Mouse (Mus musculus): Measurements from ENCODE around the gene Serpinb6d. TPM values are rescaled to one million over a fixed set of nuclear protein-coding genes. Genes with fewer than 3 reads are reported as not detected.

Gene Serpinb6d
- not detected in 2 replicates for polyA plus RNA-seq (2014; fragmentation: Nextera tagmentation; extraction: Ambion mirVana)

DNA sequence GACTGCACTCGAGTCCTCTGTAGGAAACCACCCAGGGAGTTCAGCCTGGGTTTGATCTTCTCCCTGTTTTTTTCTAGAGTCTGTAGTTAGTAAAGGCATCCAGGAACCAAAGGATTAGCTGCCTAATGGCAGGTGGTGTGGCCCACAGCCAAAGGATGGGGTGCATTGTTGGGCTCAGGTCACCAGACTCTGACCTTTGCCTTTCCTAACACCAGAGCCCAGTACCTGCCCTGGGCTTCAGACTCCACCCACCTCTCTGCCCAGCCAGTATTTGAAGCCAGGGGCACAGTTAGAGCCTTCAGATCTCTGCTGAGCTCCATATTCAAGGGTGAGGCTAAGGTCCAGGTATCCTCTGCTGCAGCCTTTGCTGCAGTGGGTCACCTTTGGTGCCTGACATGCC, at the start of gene Serpinb6d:
TSS of gene Serpinb6d (plus strand) at position 301 of the 400 bp plus-strand sequence.
- no peak for ATAC-seq (ENCODE audit: insufficient read depth)
- DNase-seq: no peak
- Histone ChIP-seq H3K4me1 (ENCODE audit: insufficient read depth) (no peaks in the 10 kb centered on the region), H3K4me3 (ENCODE audit: low read depth, low read length) (no peak within 1 kb of the TSS), H3K9ac (no peak within 1 kb of the TSS), H3K27ac (ENCODE audit: low read depth) (no peak within 1 kb of the TSS), H3K4me2 (no peak within 1 kb of the TSS), H3K9me3 (ENCODE audit: low read depth, low read length) (no peaks in the 10 kb centered on the region), H3K36me3 (ENCODE audit: insufficient read depth) (no peaks in the 10 kb centered on the region), H3K27me3 (ENCODE audit: insufficient read depth, low read length) (no peaks in the 10 kb centered on the region)
- no peak for TF ChIP-seq CTCF (IDR thresholded peaks at IDR 0.05; ENCODE audit: low read depth)
- WGBS: 59% methylated on average over 1 of the region's 1 CpGs

DNA sequence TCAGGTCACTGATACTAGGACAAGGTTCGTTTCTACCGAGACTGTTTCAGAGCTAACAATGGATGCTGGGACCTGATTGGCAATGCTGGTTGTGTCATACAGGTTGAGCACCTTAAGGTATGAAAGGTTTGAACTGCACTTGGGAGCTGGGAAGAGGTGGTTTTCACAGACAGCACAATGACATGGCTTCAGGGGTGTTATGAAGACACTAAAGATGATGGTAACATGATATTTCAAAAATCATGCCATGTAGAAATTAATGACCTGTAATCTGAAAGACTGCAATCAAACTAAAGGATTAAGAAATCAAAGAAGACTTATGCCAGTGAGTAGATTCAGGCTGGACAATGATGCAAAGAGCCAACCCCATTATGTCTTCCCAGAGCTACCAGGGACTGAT, 38.3 kb upstream of the Serpinb6d start:
- no peak overlapping the region for H3K27ac ChIP-seq (ENCODE audit: low read depth)
- no peak overlapping the region for H3K9ac ChIP-seq
- H3K9me3 ChIP-seq (ENCODE audit: low read depth, low read length): no peaks in the 10 kb centered on the region
- H3K4me3 ChIP-seq (ENCODE audit: low read depth, low read length): no peak overlapping the region
- H3K27me3 ChIP-seq (ENCODE audit: insufficient read depth, low read length): no peaks in the 10 kb centered on the region
- DNase-seq (no peak), ATAC-seq (ENCODE audit: insufficient read depth) (no peak)
- no peaks in the 10 kb centered on the region for H3K4me1 ChIP-seq (ENCODE audit: insufficient read depth)
- TF ChIP-seq CTCF (IDR thresholded peaks at IDR 0.05; ENCODE audit: low read depth): no peak
- H3K36me3 ChIP-seq (ENCODE audit: insufficient read depth): no peaks in the 10 kb centered on the region
- no peak overlapping the region for H3K4me2 ChIP-seq
- WGBS: 91% methylated on average over 2 of the region's 2 CpGs

DNA sequence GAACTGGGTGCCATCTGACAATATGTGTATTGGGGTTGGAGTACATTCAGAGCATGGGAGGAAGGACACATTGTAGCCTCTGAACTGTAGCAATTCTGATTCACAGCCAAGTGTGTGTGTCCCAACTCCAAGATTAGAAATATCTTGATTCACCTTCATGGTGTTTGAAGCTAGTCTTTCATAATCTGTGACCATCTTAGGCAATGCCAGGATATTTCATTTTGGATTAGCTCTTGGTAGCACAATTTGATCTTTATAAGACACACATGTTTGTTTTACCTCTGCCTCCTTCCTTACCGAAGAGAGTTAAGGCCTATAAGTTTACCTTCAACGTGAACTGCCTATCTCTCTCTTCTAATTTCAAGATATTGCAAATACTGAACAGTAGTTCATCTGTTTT, 18.7 kb upstream of the Serpinb6d start:
- no peaks in the 10 kb centered on the region for H3K27me3 ChIP-seq (ENCODE audit: insufficient read depth, low read length)
- no peaks in the 10 kb centered on the region for H3K9me3 ChIP-seq (ENCODE audit: low read depth, low read length)
- ATAC-seq (ENCODE audit: insufficient read depth) (no peak), DNase-seq (no peak)
- H3K4me2 ChIP-seq: no peak overlapping the region
- H3K36me3 ChIP-seq (ENCODE audit: insufficient read depth): no peaks in the 10 kb centered on the region
- no peaks in the 10 kb centered on the region for H3K4me1 ChIP-seq (ENCODE audit: insufficient read depth)
- H3K4me3 ChIP-seq (ENCODE audit: low read depth, low read length): no peak overlapping the region
- H3K9ac ChIP-seq: no peak overlapping the region
- TF ChIP-seq CTCF (IDR thresholded peaks at IDR 0.05; ENCODE audit: low read depth): no peak
- 66% methylated on average over 2 of the region's 2 CpGs for WGBS
- H3K27ac ChIP-seq (ENCODE audit: low read depth): no peak overlapping the region

DNA sequence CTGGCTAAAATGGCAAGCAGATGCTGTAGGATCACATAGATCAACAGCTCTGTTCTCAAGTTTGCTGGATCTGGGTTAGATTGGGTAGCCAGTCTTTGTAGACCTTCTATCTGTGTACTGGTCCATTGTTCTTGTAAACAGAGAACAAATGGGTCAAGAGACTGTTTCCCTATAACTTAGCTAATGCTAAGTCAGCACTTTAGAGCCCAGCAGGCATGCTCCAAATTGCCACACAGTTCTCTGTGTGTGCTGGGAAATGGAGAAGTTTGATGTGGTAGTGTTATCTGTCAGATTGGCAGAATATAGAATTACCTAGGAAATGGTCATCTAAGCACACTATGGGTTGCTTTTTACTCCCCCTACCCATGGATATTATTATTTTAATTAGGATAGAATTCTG, 1.3 kb downstream of the Serpinb6d start:
- Histone ChIP-seq H3K36me3 (ENCODE audit: insufficient read depth) (no peaks in the 10 kb centered on the region), H3K27ac (ENCODE audit: low read depth) (no peak overlapping the region), H3K4me2 (no peak overlapping the region), H3K9me3 (ENCODE audit: low read depth, low read length) (no peaks in the 10 kb centered on the region), H3K4me3 (ENCODE audit: low read depth, low read length) (no peak overlapping the region), H3K27me3 (ENCODE audit: insufficient read depth, low read length) (no peaks in the 10 kb centered on the region), H3K9ac (no peak overlapping the region), H3K4me1 (ENCODE audit: insufficient read depth) (no peaks in the 10 kb centered on the region)
- no peak for ATAC-seq (ENCODE audit: insufficient read depth)
- no peak for DNase-seq
- no peak for TF ChIP-seq CTCF (IDR thresholded peaks at IDR 0.05; ENCODE audit: low read depth)

DNA sequence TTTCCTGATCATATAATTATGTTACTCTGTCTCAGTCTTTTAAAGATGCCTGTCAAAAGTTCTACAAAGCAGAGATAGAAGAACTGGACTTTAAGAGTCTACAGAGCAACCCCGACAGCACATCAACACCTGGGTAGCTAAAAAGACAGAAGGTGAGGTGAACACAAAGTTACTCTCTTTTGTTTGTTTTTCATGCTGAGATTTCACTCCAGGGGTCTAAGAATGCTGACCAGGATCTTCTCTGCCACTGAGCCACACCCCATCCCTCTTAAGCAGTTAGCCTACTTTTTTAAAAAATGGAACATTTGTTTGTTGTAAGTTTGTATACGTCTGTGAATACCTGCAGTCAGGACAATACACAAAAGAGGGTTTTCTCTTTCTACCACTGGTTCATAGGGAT, 59.1 kb downstream of the Serpinb6d start:
- no peak overlapping the region for H3K9ac ChIP-seq
- ATAC-seq (ENCODE audit: insufficient read depth): no peak
- H3K9me3 ChIP-seq (ENCODE audit: low read depth, low read length): no peaks in the 10 kb centered on the region
- H3K4me1 ChIP-seq (ENCODE audit: insufficient read depth): no peaks in the 10 kb centered on the region
- no peaks in the 10 kb centered on the region for H3K36me3 ChIP-seq (ENCODE audit: insufficient read depth)
- 72% methylated on average over 2 of the region's 2 CpGs for WGBS
- H3K27ac ChIP-seq (ENCODE audit: low read depth): no peak overlapping the region
- no peak overlapping the region for H3K4me3 ChIP-seq (ENCODE audit: low read depth, low read length)
- no peak for DNase-seq
- no peak for TF ChIP-seq CTCF (IDR thresholded peaks at IDR 0.05; ENCODE audit: low read depth)
- no peaks in the 10 kb centered on the region for H3K27me3 ChIP-seq (ENCODE audit: insufficient read depth, low read length)
- H3K4me2 ChIP-seq: no peak overlapping the region

Other genes starting within 250 kb of the Serpinb6d start
- gene Serpinb9g, start 176.6 kb upstream of the Serpinb6d start, polyA plus RNA-seq (2014; fragmentation: Nextera tagmentation; extraction: Ambion mirVana): not detected in 2 replicates
- gene Serpinb6e, start 182.0 kb downstream of the Serpinb6d start, polyA plus RNA-seq (2014; fragmentation: Nextera tagmentation; extraction: Ambion mirVana): not detected in 2 replicates
- gene Serpinb6c, start 244.3 kb downstream of the Serpinb6d start, polyA plus RNA-seq (2014; fragmentation: Nextera tagmentation; extraction: Ambion mirVana): not detected in 2 replicates

Measured in lung, embryonic 14.5 days (tissue).